Mouse (Mus musculus) kidney, adult 18-20 months (tissue): ENCODE measurements around the gene Magt1.
A peak's percentile ranks its signal among the peaks of the same experiment; 100 is the strongest.
"Not testable (repeated sequence)": the region's sequence is repeated elsewhere in the genome, so short reads cannot be mapped to it uniquely, and the experiment has no call there.

Experiments
- DNase-seq: peaks from one replicate; pipeline ENCODE4 v3.0.0; 2021

Gene Magt1

GRCm38 (mm10) chrX:105939245-105939644 lies 72.5 kb downstream of the Magt1 start:
- DNase-seq, result no peak

GRCm38 (mm10) chrX:105937736-105938135 lies 74.0 kb downstream of the Magt1 start:
- no peak for DNase-seq

DNA sequence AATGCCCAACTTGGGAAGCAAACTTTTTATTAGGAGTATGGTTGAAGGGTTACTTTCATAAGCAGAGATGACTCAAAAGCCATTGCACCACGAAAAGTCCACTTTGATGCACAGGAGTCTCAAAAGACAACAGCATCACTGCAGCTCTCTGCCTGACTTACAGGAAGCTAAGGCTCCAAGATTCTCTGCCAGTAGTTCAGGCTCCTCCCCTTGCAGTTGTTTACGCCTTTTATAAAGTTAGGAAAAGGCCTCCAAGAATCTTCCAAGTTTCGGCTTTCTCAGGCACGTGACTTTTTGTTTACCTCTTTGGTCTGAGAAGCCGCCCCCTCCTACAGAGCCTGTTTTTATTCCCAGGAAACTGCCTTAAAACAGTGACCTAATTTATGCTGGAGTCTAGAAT lies 77.4 kb downstream of the Magt1 start:
- peak; percentile 15 for DNase-seq

- DNase-seq, result no peak
Observed at GRCm38 (mm10) chrX:105929478-105930038, 82.1 kb downstream of the Magt1 start.

GRCm38 (mm10) chrX:105928861-105929477 lies 82.7 kb downstream of the Magt1 start, which contains the start of gene Atrx:
TSS of gene Atrx (minus strand) at chrX:105929403.
- peak; percentile 73 for DNase-seq

DNA sequence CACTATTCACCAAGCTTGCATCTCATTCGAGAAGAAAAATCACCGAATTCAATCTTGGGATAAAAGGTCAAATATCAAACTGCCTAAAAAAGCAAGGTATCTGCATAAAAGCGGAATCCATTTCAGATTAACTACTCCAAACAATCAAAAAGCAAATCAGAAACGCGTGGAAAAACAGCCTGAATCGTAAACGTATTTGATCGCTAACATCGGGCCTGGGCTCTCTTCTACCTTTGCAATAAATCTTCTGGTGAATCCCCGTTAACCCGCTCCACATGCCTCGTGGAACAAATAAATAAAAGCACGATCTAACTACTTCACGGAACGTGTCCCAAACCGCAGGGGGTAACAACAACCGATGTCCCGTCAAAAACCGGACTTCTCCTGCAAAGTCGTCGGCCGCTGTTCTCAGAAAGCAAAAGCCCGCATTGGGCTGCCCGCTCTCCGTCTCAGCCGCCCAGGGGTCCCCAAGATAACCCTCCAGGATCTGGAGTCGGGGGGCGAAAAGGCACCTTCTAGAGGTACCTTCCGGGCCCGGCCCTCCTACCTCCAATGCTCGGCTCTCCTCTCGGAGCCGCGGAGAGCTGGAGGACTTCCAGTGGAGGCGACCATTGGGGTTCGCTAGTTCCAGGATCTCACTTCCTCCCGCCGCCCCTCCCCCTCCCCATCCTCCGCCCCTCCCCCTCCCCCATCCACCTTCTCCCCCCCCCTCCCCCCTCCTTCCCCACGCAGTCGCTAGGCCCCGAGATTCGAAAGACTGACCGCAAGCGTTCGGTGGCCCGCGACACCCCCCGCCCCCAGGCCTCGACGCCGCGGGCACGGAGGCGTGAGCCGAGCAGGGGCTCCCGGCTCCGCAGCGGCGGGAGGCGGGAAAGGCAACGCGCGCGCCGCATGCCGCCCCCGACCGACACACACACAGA lies 83.5 kb downstream of the Magt1 start:
- DNase-seq, result peak; percentile 47

- no peak for DNase-seq
Observed at GRCm38 (mm10) chrX:105926121-105926735, 85.5 kb downstream of the Magt1 start.

DNA sequence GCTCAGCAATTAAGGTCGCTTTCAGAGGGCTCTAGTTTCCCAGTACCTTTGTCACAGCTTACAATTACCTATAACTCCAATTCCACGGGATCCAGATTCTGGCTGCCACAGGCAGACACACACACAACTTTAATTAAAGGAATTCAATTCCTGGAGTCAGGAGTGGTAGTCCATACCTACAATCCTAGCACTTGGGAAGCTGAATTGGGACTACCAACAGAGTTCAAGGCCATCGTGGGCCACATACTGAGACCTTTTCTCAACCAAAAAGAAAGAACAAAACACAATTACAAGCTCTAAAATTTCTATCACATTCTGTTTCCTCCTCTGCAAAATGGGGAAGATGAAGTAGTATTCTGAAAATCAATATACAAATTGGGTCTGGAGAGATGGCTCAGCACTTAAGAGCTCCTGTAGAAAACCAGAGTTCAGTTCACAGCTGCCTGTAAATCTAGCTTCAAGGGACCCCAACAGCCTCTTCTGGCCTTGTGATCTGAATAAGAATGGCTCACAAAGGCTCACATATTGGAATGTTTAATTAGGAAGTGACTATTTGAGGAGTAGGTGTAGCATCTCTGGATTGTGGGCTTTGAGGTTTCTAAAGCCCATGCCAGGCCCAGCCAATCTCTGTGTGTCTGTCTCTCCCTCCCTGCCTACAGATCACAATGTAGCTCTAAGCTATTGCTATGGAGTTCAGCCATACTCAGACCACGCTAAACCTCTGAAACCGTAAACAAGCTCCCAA lies 87.2 kb downstream of the Magt1 start:
- no peak for DNase-seq

GRCm38 (mm10) chrX:105923896-105924295 lies 87.8 kb downstream of the Magt1 start:
- no peak for DNase-seq

- DNase-seq, result not testable (repeated sequence)
Observed at GRCm38 (mm10) chrX:105922986-105923385, 88.7 kb downstream of the Magt1 start.

GRCm38 (mm10) chrX:105921421-105921820 lies 90.3 kb downstream of the Magt1 start:
- peak; percentile 52 for DNase-seq
